Mouse (Mus musculus): ENCODE results near the gene Hoxc10.
A peak's percentile ranks its signal among the peaks of the same experiment; 100 is the strongest.

The Hoxc10 gene

DNA sequence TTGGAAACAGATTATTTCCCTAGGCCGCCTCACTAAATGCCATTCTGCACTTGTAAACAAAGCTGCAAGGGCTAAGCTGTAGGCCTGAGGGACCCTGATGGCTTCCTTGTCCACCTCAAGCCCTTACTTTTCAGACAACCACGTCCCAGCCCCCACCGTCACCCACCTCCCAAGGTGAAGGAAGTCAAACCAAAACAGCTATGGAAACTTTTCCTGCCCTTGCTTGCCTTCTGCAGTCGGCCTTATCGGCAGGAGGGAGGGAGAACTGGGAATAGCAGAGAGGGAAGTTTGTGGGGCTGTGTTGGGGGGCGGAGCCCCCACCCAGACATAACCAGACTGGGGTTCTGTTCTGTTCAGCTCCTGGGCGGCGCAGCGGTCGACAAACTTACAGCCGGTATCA lies 25.6 kb downstream of the Hoxc10 start:
- no peak for DNase-seq

DNA sequence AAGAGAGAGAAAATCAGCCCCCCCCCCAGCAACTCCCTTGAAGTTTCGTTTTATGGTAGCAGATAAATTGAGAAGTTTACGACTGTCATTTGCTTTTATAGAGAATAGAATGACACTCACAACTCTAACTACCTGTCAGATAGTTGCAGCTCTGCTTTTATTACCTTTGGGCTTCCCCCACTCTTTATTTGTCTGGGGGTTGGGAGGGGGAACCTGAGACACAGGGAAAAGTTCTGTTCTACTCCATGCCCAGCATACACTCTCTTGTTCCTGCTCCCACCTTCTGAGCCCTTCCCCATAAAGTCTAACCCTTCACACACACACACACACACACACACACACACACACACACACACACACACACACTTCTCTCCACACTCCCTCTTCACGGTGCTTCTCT lies 26.3 kb downstream of the Hoxc10 start:
- DNase-seq = no peak

DNA sequence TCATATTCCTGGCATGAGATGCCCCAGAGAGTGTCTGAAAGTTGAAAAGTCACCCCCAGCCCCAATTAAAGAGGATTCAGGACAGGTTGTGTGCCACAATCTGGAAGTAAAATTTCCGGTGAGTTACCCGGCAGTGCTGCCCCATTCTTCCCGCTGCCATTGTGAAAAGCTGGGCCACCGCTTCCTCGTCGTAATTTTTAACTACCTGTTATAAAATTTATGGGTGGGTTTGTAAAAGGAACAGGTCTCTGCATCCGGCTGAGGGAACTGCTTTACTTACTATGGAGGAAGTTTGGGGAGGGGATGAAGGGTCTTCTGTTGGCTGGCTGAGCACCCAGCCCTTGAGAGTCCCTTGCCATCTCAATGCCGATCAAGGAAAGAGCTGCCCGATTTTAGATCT lies 30.0 kb downstream of the Hoxc10 start:
- no peak for DNase-seq

DNA sequence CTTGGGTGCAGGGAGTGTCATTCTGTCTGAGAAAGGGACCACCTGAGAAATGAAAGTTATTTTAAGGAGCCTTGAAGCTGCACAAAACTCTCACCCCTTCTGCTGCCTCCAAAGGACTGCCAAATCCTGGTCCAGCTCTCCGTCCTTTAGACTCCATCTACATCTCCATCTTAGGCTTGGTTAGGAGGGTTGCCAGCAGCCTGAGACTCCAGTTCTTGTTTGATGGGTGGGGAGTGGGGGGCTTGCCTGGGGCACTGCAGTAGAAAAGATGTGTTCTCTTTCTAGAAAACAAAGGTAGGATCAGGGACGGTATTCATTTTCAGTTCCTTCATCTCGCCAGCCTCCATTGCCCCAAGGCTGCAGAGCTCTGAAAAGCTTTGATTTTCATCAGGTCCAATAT lies 30.8 kb downstream of the Hoxc10 start:
- no peak for DNase-seq

DNA sequence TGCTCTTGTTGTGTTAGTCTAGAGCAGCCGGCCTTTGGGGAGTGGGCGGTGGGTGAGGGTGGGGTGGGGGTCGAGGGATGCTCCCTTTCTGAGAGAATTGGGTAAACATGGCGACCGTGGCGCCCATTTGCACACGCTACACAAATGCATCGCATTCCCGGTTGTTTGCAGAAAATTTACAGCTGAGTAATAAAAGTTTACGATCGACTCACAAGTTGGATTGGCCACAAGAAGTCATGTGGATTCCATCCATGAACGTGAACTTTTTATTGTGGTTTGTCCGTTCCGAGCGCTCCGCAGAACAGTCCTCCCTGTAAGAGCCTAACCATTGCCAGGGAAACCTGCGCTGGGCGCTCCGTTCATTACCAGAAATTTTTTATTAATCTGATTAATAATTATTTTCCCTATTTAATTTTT lies 31.4 kb downstream of the Hoxc10 start, which contains the start of gene Hoxc6:
Gene Hoxc6, plus strand, starts transcription at position 319 of the 417 bp plus-strand sequence.
- DNase-seq = no peak

GRCm38 (mm10) chr15:102998608-102999182 lies 32.1 kb downstream of the Hoxc10 start:
- DNase-seq = no peak

- DNase-seq = no peak
Measured at GRCm38 (mm10) chr15:102999183-102999831, 32.7 kb downstream of the Hoxc10 start.

GRCm38 (mm10) chr15:102999955-103000354 lies 33.4 kb downstream of the Hoxc10 start:
- no peak for DNase-seq

GRCm38 (mm10) chr15:103000501-103000901 lies 33.9 kb downstream of the Hoxc10 start:
- no peak for DNase-seq

DNA sequence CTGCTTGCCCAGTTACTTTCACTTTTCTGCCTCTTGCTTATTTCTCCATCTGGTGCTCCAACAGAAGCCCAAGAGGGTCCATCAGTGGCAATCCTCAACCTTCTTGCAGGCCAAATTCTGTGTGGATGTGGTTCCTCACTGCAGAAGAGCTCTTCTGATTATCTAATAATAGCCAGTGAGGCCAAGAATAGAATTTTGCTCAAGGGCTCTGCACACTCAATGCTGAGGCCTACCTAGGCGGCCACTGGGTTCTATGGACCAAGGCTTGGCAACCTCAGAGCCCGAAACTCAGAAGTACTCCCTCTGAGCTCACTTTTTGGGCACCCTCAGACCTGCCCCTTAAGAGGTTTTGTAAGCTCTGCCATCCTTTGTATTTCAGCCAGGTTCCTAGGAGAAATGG lies 34.8 kb downstream of the Hoxc10 start:
- DNase-seq = no peak

- DNase-seq = no peak
Measured at GRCm38 (mm10) chr15:103002156-103002555, 35.6 kb downstream of the Hoxc10 start.

DNA sequence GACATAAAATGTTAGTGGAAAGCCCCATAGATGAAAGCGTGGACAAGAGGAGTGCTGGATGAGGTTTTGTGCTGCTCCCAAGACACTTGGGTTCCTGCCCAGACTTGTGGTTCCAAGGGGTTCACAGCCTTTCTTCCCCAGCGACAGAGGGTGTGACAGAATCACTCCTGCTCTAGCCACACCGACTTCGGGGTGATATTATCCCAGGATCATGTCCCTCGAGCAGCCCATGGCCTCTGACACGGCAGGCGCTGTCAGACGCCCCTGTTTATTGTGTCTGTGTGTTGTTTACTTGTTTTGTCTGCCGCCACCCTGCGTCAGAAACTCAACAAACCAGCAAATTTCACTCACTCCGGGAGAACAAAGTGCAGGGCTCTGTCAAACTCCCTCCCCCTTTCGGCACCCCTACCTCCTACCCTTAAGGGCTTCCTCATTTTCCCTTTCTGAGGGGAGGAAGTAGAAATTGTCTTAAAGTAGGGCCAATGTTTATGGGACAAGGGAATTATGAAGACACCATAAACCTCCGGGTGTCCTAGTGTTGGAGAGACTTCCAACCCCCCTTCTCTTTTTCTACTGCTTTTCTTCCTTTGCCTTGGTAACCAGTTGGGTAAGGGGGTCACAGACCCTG lies 36.3 kb downstream of the Hoxc10 start:
- no peak for DNase-seq

DNA sequence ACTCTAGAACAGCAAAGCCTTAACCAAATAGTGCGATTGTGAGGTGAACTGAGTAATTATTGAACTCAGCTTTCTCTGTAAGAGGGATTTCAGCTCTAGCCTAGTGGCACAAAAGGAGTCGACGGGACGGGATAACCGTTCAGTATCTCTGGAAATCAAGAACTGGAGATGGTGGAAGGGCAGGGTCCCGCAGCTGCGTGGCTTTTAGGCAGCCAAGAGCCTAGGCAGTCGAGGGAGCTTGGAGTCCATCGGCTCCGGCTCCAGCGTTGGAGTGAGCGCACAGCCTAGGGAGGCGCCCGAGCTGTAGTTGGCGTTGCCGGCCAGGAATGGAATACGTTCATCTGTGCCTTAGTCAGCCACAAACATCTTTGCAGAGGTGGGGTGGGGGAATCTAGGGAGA lies 38.7 kb downstream of the Hoxc10 start:
- DNase-seq = no peak

DNA sequence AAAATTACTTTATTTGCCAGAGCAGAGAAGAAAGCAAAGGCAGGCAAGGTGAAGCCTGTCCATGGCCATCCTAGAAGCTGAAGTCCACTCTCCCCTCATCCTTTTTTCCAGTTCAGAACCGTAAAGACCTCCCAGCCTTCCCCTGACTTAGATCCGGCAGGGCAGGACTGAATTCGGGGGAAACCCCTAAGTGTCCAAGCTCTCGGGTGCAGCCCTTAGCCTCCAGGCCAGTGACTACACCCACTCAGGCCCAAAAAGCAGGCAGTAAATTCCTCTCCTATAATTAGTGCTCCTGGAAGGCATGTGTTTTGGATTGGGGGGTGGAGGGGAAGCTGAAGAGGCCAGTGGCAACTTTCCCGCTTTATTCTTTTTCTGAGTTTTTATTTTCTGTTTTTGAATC lies 39.2 kb downstream of the Hoxc10 start:
- DNase-seq = no peak

DNA sequence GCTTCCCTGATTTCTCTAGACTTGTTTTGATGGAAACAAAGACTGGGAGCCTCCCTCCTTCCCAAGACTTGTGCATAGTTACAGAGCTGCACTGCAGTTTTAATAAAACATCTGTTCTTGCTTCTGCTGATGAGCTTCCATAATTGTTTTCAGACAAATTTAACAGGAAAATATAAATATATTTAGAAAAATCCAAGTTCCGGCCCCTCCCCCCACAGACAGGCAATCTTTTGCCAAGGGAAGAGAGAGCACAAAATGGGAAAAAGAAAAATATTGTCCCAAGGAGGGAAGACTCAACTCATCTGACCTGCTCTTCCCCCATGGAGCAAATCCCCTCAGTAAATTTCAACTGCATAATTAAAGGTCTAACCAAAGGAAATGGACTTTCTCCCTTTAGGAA lies 39.7 kb downstream of the Hoxc10 start:
- no peak for DNase-seq

- DNase-seq = no peak
Measured at GRCm38 (mm10) chr15:103009265-103010111, 42.9 kb downstream of the Hoxc10 start.

GRCm38 (mm10) chr15:103010112-103010846 lies 43.7 kb downstream of the Hoxc10 start:
- DNase-seq = no peak

DNA sequence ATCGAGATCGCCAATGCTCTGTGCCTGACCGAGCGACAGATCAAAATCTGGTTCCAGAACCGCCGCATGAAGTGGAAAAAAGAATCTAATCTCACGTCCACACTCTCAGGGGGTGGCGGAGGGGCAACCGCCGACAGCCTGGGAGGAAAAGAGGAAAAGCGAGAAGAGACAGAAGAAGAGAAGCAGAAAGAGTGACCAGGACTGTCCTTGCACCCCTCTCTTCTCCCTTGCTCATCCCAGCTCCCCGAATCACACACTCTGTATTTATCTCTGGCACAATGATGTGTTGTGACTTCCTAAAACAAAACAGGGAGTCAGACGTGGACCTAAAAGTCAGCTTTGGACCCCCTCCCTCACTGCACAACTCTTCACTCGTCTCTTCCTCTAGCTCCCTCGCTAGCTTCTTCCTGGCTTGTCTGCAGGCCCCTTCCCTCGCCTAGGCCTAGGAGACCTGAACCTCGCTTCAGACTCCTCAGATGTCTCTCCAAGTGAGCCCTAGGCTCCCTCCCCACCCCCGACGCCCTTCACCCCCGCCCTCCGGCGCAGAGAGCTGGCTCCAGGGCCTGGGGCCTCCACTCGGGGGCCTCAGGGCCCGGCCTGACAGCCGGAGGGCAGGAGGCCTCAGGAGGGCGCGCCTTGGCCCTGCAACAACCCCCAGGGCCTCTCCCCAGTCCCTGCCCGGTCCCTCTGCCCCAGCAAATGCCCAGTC lies 44.4 kb downstream of the Hoxc10 start:
- no peak for DNase-seq

GRCm38 (mm10) chr15:103011928-103012486 lies 45.4 kb downstream of the Hoxc10 start:
- no peak for DNase-seq

DNA sequence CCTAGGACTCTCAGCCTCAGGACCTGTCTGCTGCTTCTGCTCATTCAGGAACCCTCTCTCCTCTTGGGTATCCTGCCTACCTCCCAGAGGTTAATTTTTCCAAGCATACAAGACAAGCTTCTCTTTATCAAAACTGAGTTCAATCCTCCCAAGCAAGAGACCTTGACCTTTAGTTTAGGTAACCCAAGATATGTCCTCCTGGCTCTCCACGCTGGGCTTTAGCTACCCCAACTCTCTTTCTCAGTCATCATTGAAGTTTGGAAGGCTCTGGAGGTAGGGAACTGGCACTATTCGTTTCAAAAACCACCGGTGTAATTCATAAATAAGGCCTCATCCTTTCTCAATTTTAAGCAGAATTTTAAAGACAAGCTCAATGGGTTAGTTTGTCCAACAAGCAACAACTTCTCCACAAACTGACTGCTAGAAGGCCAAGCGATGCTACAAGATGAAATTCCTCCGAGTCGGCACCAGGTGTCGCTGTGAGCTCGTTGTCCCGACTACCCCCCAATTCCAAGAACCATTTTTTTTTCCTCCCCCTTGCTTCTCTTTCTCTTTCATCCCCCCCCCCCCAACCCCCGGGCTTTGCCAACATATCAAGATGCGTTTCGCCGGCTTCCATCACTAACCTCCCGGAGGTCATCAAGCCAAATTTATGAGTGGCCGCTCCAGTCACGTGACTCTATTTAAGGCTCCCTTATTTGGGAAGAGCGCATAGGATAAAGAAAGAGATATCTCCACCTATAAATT lies 46.8 kb downstream of the Hoxc10 start:
- peak; percentile 30 for DNase-seq

Data from cerebellum, adult 9-10 months (tissue).